Mouse (Mus musculus) T-cell, adult 2 months (primary cell): ENCODE results near the gene Nr3c2.

Experiments
- DNase-seq: peaks from one replicate; pipeline ENCODE4 v3.0.0; 2022; ENCODE audit warnings: low spot score

Nr3c2 gene

DNA sequence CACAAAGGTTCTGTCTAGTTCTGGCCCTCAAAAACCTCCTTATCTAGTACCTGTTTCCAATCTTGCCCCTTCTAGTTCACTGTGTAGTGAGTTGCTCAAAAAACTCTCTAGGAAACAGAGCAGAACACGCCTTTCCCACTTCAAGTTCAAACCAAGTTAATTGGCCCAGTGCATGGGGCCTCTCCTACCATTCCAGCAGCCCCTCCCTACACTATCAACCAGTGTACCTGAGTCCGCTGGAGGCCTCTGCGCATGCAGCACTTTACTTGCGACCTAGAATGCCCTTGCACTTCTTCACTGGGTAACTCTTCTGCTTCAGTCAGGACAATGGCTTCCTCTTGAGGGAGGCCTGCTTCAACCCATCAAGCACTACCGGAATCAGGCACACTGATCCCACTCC lies 351.9 kb downstream of the Nr3c2 start:
- no peak for DNase-seq

DNA sequence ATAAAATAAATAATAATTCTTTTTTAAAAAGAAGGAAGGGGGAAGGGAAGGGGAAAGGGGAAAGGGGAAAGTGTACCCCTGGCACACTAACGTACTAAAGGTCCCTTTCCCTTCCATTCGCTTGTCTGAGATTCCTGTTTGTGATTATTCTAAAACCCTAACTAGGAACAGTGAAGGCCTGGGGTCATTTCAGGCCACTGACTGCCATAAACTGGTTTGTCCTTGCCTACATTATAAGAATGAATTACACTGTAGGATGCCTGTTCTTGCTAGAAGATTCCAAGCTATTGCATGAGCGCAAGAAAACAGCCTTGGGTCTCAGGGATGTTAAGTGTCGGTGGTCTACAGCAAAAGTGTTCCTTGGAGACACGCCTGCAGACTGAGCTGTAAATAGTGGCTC lies 355.2 kb downstream of the Nr3c2 start:
- no peak for DNase-seq

DNA sequence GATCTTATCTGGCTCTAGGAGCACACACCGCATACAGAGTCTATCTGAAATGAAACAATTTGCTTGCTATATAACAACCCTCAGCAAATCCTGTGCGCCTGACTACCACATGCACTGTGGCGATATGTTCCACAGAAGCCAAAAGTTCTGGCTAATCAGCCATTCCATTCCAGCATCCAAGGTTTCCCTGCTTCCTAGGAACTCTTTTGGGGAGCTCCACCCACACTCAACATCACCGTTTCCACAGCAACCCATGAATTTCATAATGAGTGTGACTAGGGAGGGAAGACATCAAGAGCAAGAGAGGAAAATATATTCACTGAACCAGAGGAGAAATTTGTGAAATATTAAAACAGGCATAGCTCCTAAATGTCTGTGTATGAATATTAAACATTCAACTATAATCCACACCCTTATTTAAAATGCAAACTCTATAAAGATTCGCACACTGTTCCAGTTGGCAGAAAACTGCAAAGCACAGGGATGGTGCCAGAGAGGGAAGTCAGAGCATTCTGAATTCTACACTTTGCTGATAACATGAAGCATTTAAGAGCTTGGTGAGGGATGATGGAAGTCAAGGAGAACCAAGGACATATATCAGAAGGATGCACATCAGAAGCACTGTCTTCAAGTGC lies 357.3 kb downstream of the Nr3c2 start:
- DNase-seq: no peak

DNA sequence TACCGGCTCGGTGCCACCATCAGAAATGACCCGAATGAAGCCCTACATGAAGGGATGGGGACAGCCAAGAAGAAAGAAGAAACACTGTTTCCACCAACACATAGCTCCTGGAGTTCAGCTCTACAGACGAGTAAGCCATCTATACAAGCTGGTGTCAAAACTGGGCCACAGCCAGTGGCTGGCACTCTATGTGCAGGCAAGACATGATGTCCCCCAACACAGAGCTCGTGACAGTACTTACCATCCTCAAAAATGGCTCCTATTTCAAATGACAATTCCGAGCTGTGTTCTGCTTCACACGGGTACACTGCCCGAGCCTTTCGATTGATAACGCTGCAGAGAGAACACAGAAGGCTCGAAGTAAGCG lies 357.8 kb downstream of the Nr3c2 start:
- no peak for DNase-seq

DNA sequence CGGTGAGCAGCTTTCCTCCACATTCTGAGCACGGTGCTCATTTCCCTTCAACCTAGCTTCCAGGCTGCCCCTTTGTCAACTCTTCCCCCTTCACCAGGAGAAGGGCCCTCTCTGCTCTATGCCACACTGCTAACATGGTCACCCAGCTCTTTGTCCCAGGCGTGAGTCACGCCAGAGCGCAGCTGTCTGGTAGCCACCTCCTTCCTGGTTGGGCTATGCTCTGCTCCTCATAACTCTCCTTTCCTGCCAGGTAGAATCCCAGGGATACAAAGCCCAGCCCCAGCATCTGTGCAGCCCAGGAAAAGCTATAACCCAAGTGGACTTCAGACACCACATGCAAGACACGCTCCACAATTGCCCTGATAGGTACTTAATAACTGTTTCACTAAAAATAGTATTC lies 362.0 kb downstream of the Nr3c2 start:
- no peak for DNase-seq

DNA sequence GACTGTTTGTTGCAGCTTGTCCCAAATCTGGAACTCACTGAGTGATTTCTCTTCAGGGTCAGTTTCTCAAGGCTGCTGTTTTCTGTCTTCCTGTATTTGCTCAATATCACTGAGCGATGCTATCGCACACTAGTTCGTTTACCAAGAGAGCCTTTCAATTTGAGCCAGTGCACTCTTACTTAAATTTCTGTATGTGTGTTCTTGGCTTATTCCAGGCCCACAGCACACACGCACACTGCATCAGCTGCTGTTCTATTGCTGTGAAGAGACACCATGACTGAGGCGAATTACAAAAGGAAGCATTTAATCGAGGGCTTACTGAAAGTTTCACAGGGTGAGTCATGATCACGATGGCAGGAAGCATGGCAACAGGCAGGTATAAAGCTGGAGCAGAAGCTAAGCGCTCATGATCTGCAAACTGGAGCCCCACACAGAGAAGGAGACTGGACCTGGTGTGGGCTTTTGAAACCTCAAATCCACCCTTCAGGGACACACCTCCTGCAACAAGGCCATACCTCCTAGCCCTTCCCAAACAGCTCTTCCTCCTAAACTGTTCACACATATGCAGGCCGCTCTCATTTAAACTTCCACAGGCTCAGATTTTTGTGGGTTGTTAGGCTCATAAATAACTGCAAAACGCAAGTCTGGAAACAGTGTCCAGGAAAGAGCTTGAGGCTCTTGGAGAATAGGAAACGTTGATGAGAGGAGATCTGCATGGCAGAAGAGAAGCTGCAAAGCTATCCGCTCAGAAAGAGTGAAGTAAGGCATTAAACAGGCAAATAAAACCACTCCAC lies 363.2 kb downstream of the Nr3c2 start:
- DNase-seq: no peak

DNA sequence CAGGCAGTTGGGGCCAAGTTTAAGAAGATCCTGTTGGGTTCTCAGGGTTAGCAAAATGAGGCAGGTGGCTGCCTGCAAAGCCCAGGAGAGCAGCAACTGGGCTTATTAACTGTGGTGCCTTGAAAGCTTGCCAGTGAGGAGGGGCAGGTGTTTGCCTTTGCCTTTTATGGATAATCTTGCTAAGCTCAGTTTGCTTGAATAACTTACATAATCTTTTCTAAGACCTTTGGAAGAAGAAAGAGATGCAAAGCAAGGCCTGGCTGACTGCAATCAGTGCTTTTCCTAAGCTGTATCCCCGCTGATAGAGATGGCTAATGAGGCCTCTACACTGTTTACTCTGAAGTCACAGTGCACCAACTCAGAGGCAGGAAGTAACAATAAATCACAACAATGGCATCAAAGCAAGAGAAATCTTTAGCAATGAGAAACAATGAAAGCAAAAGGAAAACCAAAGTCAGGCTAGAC lies 368.7 kb downstream of the Nr3c2 start:
- DNase-seq: no peak

DNA sequence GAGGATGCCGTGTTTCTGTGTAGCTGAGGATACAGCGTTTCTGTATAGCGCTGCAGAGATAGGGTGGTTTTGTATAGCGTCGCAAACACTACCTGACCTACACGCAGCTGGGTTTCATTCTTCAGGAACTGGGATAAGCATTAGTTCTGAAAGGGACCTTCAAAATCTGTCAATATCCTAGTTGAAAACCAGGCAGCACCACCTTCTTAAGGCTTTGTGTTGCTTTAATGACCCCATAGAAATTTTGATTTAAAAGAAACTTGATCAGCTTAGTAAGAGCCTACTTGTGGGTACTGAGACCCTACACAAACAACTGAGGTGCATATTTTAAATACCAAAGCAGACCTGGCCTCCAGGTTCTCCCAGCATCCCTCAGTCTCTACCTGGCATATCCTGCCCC lies 372.9 kb downstream of the Nr3c2 start:
- DNase-seq: no peak

DNA sequence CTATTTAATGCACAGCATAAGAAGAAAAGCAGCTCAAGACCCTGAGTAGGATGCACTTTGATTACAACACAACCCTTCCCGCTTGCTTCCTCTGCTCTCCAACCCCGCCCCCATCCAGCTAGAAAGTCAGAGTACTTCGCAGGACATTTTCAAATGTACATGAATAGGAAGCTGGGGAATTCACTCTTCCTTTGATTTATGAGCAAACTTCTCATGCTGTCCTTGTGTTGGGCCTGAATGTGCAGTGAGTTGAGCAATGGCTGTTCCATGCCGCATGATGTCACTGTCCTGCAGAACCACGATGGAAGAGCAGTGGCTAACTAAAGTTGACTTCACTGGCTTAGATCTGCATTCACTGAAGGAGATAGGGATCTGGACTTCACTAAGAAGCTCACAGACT lies 376.3 kb downstream of the Nr3c2 start:
- no peak for DNase-seq

DNA sequence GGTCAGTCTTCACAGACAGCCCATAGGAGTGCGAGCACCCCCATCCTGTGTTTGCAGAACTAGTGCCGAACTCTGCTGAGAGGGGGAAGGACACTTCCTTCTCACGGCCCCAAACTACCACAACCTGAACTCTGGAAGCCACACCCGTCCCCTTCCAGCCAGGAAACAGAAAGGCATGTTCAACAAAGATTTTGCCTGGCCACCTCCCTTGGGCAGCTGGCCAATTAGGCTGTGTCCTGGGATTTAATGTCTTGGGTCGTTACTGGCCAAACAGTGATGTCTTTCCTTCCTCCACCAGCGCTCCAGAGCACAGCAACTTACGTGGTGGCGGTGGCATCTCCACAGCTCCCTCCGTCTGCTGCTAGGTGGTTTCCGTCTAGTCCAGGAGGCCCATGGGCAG lies 377.6 kb downstream of the Nr3c2 start:
- no peak for DNase-seq

DNA sequence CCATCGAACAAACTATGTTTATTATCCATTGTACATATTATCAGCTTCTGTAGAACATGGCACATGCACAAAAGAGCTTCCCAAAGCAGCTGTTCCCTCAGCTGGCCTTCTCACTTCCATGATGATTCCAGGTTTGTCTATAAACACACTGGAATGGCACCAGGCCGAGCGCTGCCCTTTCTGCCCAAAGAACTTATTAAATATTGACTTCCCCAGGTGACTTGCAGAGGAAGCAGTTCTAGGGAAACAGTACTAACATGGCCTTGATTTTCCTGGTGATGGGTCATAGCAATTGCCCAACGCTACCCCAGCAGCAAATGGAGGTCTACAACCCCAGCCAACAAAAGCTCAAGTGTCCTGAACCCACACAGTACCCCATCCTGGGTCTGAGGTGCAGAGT lies 379.0 kb downstream of the Nr3c2 start:
- DNase-seq: no peak

DNA sequence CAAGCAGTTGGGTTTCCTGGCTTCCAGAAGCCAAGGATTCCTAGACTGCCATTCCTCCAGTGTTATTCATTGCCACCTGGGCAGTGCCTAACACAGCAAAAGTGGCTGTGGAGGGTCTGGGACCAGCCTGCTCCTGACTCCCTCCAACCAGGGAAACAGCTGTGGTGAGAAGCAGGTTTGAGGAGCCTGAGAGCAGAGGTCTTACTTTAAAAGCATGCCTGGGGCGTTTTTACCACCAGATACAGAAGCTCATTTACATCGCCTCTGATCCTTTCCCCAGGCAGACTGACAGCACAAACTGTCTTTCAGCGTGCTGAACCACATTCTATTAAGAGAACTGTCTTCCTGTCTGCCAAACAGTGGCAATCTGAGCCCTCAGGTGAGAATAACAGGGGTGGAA lies 380.7 kb downstream of the Nr3c2 start:
- no peak for DNase-seq

DNA sequence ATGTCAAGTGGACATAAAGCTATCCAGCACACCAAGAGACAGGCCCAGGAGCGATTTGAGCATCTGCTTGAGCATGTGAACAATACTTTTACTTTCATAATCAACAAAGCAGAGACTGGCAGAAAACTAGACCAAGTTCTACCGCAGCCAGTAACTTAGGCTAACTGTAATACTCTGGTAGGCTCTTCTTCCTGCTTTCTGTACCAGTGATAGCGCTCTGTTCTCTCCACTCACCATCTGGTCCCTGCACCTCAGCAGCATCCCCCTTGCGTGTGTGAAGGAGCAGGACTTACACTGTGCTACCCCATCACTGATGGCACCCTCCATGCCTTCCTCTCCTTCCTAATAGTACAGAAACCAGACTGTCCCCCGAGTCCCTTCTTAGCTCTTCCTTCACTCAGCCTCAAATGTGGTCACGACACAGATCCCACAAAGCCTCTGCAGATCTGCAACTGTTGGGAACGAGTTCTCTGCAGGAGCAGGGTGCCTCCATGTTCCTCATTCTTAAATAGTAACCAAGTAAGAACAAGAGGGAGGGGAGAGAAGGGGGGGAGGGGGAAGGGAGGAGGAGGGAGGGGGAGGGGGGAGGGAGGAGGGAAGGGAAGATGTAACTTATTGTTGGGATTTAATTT lies 383.5 kb downstream of the Nr3c2 start:
- no peak for DNase-seq

DNA sequence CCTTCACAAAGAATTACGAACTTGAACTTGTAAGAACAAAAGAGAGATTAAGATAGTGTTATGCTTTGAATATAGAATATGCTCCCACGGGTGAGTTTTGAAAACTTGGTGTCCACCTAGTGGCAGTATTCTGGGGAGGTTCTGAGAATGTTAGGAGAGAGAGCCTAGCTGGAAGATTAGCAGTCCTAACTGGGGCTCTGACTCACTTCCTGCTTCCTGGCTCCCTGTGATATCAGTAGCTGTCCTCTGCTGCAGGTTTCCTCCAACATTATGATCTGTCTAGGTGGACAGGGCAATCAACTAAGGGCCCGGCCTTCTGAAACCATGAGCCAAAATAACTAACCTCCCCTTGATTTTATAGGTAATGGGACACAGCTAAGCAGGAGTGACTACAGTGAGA lies 385.2 kb downstream of the Nr3c2 start:
- DNase-seq: no peak

DNA sequence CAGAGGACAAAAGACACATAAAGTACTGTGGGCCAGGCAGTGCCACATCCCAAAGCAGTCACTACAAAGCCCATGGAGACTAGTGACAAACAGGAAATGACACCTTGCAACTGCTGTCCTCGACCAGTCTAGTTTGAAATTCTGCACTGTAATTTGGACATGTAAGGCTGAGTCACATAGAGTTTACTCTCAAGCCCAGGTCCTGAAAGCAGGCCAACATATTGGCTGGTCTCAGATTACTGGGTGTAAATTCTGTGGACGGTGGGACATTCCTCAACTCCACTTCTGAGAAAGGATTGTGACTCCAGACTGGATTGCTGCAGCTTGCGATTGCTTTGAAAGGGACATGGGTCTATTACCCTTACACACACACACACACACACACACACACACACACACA lies 388.8 kb downstream of the Nr3c2 start:
- no peak for DNase-seq

DNA sequence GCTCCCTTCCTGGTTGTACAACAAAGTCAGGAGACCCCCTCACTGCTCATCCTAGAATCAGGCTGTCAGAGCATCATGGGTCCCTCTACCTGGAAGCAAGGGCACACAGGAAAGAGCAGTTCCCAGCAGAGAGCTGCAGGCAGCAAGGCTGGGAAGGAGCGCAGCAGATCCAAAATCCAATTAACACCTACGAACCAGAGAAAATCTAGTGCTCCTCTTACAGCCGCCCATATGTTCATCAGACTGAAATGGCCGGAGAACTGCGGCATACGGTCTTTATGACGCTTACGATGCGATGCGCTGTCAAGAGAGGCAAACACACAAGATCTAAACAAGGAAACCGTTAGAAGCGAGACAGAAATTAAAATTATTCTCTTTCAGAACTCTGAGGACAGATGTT lies 389.2 kb downstream of the Nr3c2 start:
- DNase-seq: no peak

DNA sequence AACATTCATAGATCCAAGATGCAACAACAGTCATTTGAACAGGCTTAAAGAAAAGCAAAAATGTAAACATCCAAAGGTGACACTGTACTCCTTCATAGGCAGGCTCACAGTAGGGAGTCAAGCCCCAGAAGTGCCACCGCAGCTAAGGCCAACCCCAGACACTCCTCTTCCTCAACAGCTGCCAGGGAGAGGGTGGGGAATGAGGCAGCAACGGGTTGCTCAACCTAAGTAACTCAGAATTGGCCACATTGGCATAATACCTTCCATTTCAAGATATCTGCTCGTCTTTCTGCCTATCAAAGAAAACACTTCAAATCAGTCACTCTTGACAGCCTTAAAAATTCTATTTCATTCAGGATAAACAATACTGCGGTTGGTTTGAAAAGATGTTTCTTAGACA lies 392.9 kb downstream of the Nr3c2 start:
- DNase-seq: no peak

DNA sequence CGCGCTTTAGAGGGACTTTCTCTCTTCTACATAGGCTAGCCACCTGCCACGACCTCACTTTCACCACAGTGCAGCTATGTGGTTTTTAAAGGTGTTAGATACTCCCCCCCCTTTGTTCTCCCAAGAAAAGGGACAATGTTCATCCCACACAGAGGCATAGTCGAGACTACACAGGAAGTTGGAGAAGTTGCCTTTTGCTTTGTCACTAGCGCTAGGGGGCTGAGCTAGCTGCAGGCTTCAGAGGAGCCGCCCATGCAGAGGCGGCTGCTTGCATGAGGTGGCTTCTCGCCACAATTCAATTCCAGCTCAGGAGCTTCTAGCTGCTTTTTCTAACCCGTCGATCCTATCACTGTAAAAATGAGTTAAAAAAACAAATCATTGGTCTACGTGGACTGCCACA lies 393.4 kb downstream of the Nr3c2 start:
- no peak for DNase-seq

DNA sequence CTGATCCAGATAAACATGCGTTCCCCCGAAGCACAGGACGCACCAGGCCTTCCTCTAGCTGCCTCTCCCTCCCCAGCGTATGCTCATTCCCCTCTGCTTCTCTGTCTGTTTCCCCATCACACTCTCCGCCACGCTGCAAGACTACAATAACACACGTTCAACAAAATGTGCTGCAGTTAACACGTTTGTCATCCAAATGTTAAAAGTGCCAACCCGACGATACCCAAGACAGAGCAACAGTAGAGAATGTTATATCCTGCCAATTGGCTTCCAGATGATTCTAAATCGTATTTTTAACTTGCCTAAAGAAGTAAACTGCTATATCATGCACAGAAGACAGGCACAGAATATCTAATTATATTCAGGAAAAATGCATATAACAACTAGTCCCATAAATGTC lies 395.4 kb downstream of the Nr3c2 start:
- DNase-seq: no peak
